Mouse (Mus musculus): ENCODE results near the gene Dtd1. TPM values are rescaled to one million over a fixed set of nuclear protein-coding genes. Genes with fewer than 3 reads are reported as not detected.

Dtd1 gene
- polyA plus RNA-seq, 1 experiment from 2014 or later, result 31.4 TPM

- 48% methylated on average over 4 of the region's 4 CpGs for WGBS
- Histone ChIP-seq H3K27me3 (replicated peaks; ENCODE audit: insufficient read depth, low read length) (no peaks in the 10 kb centered on the region), H3K27ac (ENCODE audit: low read length) (no peak overlapping the region), H3K4me3 (ENCODE audit: low read depth, low read length) (no peak overlapping the region), H3K4me2 (replicated peaks; ENCODE audit: low read depth, low read length) (no peak overlapping the region), H3K4me1 (ENCODE audit: insufficient read depth, low read depth, low read length) (no peaks in the 10 kb centered on the region), H3K36me3 (ENCODE audit: insufficient read depth, low read length) (no peaks in the 10 kb centered on the region), H3K9ac (replicated peaks; ENCODE audit: low read depth) (no peak overlapping the region), H3K9me3 (ENCODE audit: low read length) (no peaks in the 10 kb centered on the region)
- ATAC-seq, result no peak
- no peak for TF ChIP-seq EP300 (IDR thresholded peaks at IDR 0.05)
- no peak for TF ChIP-seq CTCF (IDR thresholded peaks at IDR 0.05)
- DNase-seq (ENCODE audit: low spot score), result no peak
Measured at GRCm38 (mm10) chr2:144782481-144782880, 182.8 kb downstream of the Dtd1 start.

DNA sequence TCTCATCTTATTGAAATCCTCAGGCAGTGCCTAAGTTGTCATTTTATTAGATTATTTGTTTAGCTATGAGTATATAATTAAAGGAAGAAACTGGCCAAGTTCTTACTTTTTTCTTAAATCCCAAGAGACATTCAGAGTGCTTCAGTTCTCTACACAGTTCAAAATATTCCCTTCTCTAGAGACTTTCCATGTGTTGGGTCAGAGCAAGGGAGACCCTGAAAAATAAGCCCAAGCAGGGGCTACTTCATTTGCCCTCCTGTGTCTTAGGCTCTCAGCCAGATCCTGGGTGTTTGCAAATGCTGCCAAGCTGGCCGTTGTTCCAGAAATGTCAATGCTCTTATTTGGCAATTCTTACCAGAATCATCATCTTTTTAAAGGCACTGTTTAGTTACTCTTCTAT, 183.5 kb downstream of the Dtd1 start:
- no peak for TF ChIP-seq CTCF (IDR thresholded peaks at IDR 0.05)
- TF ChIP-seq EP300 (IDR thresholded peaks at IDR 0.05), result no peak
- Histone ChIP-seq H3K36me3 (ENCODE audit: insufficient read depth, low read length) (no peaks in the 10 kb centered on the region), H3K4me1 (ENCODE audit: insufficient read depth, low read depth, low read length) (no peaks in the 10 kb centered on the region), H3K4me3 (ENCODE audit: low read depth, low read length) (no peak overlapping the region), H3K9me3 (ENCODE audit: low read length) (no peaks in the 10 kb centered on the region), H3K27me3 (replicated peaks; ENCODE audit: insufficient read depth, low read length) (no peaks in the 10 kb centered on the region), H3K4me2 (replicated peaks; ENCODE audit: low read depth, low read length) (no peak overlapping the region), H3K9ac (replicated peaks; ENCODE audit: low read depth) (no peak overlapping the region), H3K27ac (ENCODE audit: low read length) (no peak overlapping the region)
- ATAC-seq, result peak; percentile 35; the same call in 1 of the 2 replicates
- peak; percentile 17 for DNase-seq (ENCODE audit: low spot score)
- WGBS, result 57% methylated on average over 1 of the region's 1 CpGs

DNA sequence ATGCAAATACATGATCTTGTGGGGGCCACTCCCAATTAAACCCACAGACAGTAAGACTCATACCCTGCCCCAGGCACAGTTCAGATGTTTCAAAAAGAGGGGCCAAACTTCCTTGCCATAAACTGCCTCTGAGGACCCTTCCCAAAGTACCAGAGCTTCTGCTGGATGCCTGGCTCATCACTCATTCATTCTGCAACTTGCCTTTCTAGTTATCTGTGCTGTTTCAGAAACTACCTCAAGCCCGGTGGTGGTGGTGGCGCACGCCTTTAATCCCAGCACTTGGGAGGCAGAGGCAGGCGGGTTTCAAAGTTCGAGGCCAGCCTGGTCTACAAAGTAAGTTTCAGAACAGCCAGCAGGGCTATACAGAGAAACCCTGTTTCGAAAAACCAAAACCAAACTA, 184.1 kb downstream of the Dtd1 start:
- Histone ChIP-seq H3K9me3 (ENCODE audit: low read length) (no peaks in the 10 kb centered on the region), H3K27me3 (replicated peaks; ENCODE audit: insufficient read depth, low read length) (no peaks in the 10 kb centered on the region)
- TF ChIP-seq EP300 (IDR thresholded peaks at IDR 0.05) (no peak), CTCF (IDR thresholded peaks at IDR 0.05) (no peak)

DNA sequence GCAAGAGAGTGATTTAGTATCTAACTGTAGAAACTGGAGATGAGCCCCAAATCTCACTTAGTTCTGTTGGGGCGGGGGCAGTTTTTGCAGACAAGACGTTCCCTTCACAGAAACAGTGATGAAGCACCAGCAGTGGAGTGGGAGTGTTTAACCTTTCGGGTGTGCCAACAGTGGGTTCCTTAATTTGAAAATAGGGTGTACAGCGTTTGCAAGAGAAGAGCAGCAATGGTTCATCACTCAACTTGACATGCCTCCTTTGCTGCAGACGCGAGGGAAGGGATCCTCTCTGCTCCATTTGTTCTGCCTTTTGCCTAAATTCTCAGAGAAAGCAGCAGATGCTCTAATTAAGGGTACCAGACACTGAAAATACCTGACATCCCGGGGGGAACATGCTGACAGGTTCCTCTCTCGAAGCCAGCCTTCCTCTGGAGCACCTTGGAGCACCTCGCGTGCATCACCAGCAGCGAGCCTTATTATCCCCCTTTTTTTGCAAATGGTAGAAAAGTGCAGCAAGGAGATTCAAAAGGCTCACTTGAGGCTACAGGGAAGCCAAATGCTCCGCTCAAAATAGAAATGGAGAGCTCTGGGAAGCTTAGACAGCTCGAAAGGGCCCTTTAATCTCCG, 192.1 kb downstream of the Dtd1 start:
- Histone ChIP-seq H3K27me3 (replicated peaks; ENCODE audit: insufficient read depth, low read length) (no peaks in the 10 kb centered on the region), H3K9ac (replicated peaks; ENCODE audit: low read depth) (no peak overlapping the region), H3K4me2 (replicated peaks; ENCODE audit: low read depth, low read length) (no peak overlapping the region), H3K27ac (ENCODE audit: low read length) (no peak overlapping the region), H3K4me3 (ENCODE audit: low read depth, low read length) (no peak overlapping the region), H3K4me1 (ENCODE audit: insufficient read depth, low read depth, low read length) (no peaks in the 10 kb centered on the region), H3K36me3 (ENCODE audit: insufficient read depth, low read length) (no peaks in the 10 kb centered on the region), H3K9me3 (ENCODE audit: low read length) (no peaks in the 10 kb centered on the region)
- TF ChIP-seq EP300 (IDR thresholded peaks at IDR 0.05) (no peak), CTCF (IDR thresholded peaks at IDR 0.05) (no peak)
- WGBS, result 65% methylated on average over 14 of the region's 14 CpGs
- ATAC-seq (no peak), DNase-seq (ENCODE audit: low spot score) (no peak)

More for the DNA sequence above, 184.1 kb downstream of the Dtd1 start:
- no peak for DNase-seq (ENCODE audit: low spot score)
- no peak for ATAC-seq
- 95% methylated on average over 6 of the region's 6 CpGs for WGBS
- Histone ChIP-seq H3K9ac (replicated peaks; ENCODE audit: low read depth) (no peak overlapping the region), H3K4me2 (replicated peaks; ENCODE audit: low read depth, low read length) (no peak overlapping the region), H3K36me3 (ENCODE audit: insufficient read depth, low read length) (no peaks in the 10 kb centered on the region), H3K27ac (ENCODE audit: low read length) (no peak overlapping the region), H3K4me1 (ENCODE audit: insufficient read depth, low read depth, low read length) (no peaks in the 10 kb centered on the region), H3K4me3 (ENCODE audit: low read depth, low read length) (no peak overlapping the region)

DNA sequence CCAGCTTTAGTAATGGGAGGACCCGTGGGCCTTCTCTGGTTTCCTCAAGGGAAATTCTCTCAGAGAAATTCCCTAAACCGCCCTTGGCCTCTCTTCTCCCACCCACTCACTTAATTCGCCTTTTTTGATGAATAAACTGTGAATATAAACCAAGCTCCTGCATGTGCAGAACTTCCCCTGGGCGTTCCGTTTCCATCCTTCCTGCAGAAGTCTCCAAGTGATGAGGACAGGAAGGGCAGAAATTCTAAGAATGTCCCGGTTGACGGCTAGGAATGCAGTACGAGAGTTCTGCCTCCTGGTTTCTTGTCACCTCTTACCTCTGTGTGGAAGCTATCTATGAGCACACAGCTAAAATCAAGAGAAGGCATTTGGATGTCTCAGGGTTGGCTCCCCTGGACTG, 197.8 kb downstream of the Dtd1 start:
- Histone ChIP-seq H3K27ac (ENCODE audit: low read length) (no peak overlapping the region), H3K27me3 (replicated peaks; ENCODE audit: insufficient read depth, low read length) (no peaks in the 10 kb centered on the region), H3K9me3 (ENCODE audit: low read length) (no peaks in the 10 kb centered on the region), H3K9ac (replicated peaks; ENCODE audit: low read depth) (no peak overlapping the region), H3K4me2 (replicated peaks; ENCODE audit: low read depth, low read length) (no peak overlapping the region), H3K36me3 (ENCODE audit: insufficient read depth, low read length) (no peaks in the 10 kb centered on the region), H3K4me1 (ENCODE audit: insufficient read depth, low read depth, low read length) (no peaks in the 10 kb centered on the region), H3K4me3 (ENCODE audit: low read depth, low read length) (no peak overlapping the region)
- ATAC-seq (no peak), DNase-seq (ENCODE audit: low spot score) (no peak)
- 19% methylated on average over 8 of the region's 8 CpGs for WGBS
- TF ChIP-seq EP300 (IDR thresholded peaks at IDR 0.05), result no peak
- TF ChIP-seq CTCF (IDR thresholded peaks at IDR 0.05), result no peak

- no peak for ATAC-seq
- TF ChIP-seq EP300 (IDR thresholded peaks at IDR 0.05) (no peak), CTCF (IDR thresholded peaks at IDR 0.05) (no peak)
- H3K27ac ChIP-seq (ENCODE audit: low read length), result no peak overlapping the region
- no peak overlapping the region for H3K9ac ChIP-seq (replicated peaks; ENCODE audit: low read depth)
- H3K4me3 ChIP-seq (ENCODE audit: low read depth, low read length), result no peak overlapping the region
- H3K4me2 ChIP-seq (replicated peaks; ENCODE audit: low read depth, low read length), result no peak overlapping the region
- DNase-seq (ENCODE audit: low spot score), result no peak
- H3K9me3 ChIP-seq (ENCODE audit: low read length), result no peaks in the 10 kb centered on the region
- 45% methylated on average over 15 of the region's 15 CpGs for WGBS
- no peaks in the 10 kb centered on the region for H3K36me3 ChIP-seq (ENCODE audit: insufficient read depth, low read length)
- no peaks in the 10 kb centered on the region for H3K27me3 ChIP-seq (replicated peaks; ENCODE audit: insufficient read depth, low read length)
- no peaks in the 10 kb centered on the region for H3K4me1 ChIP-seq (ENCODE audit: insufficient read depth, low read depth, low read length)
Measured at GRCm38 (mm10) chr2:144807766-144808754, 208.4 kb downstream of the Dtd1 start.

Small RNAs within 50 kb of the gene (microRNA-seq; reads per million reads assigned to microRNA genes)
- gene Gm24823, result not detected

Other genes starting within 250 kb of the Dtd1 start
- gene Kat14, start 230.9 kb upstream of the Dtd1 start, polyA plus RNA-seq (2015; fragmentation: Nextera tagmentation; extraction: Ambion mirVana), result 19.1 and 21.9 TPM in 2 replicates
- gene Pet117, start 230.9 kb upstream of the Dtd1 start, polyA plus RNA-seq (2015; fragmentation: Nextera tagmentation; extraction: Ambion mirVana), result 1.6 and 2.5 TPM in 2 replicates
- 1.2 and 1.4 TPM in 2 replicates for gene Dzank1, start 72.5 kb upstream of the Dtd1 start, polyA plus RNA-seq (2015; fragmentation: Nextera tagmentation; extraction: Ambion mirVana)
- gene Polr3f, start 72.2 kb upstream of the Dtd1 start, polyA plus RNA-seq (2015; fragmentation: Nextera tagmentation; extraction: Ambion mirVana), result 11.5 and 11.9 TPM in 2 replicates
- 42.3 and 45.1 TPM in 2 replicates for gene Rbbp9, start 49.0 kb upstream of the Dtd1 start, polyA plus RNA-seq (2015; fragmentation: Nextera tagmentation; extraction: Ambion mirVana)
- gene Sec23b, start 43.7 kb upstream of the Dtd1 start, polyA plus RNA-seq (2015; fragmentation: Nextera tagmentation; extraction: Ambion mirVana), result 62.4 and 64.3 TPM in 2 replicates
- 38.6 and 41.7 TPM in 2 replicates for gene Smim26, start 5.8 kb upstream of the Dtd1 start, polyA plus RNA-seq (2015; fragmentation: Nextera tagmentation; extraction: Ambion mirVana)
- gene Scp2d1, start 223.8 kb downstream of the Dtd1 start, polyA plus RNA-seq (2015; fragmentation: Nextera tagmentation; extraction: Ambion mirVana), result not detected in 2 replicates

Measured in lung, postnatal 0 days (tissue).